Comparison of ENCODE assay signal across 24 mouse cellular contexts in genomic region chr5:122224291-122224690, GRCm38 (mm10).
"Had no signal": no experiment of that assay in that cellular context is flagged by ENCODE, and none has a peak within 500 bp of the region (broad histone marks: within the 10 kb centered on the region; RNA-seq: fewer than 3 reads in every experiment).

No protein-coding gene starts in this region.

- DNase-seq: gastrocnemius, postnatal 14 days; gastrocnemius, postnatal 36 days; heart, adult 18-20 months; heart, postnatal 10 days; heart, postnatal 4 days; kidney, adult 18-20 months; kidney, adult 8-10 months; kidney, postnatal 10 days; kidney, postnatal 25 days; kidney, postnatal 4 days had no signal

- H3K4me3 ChIP-seq: heart, embryonic 10.5 days; heart, embryonic 12.5 days; hindbrain, embryonic 10.5 days; hindbrain, embryonic 13.5 days; hindbrain, embryonic 15.5 days; intestine, embryonic 15.5 days; layer of hippocampus, adult 2 months; left cerebral cortex, adult 2 months; limb, embryonic 13.5 days; limb, embryonic 15.5 days; liver, embryonic 12.5 days had no signal

- H3K4me1 ChIP-seq: hindbrain, embryonic 15.5 days had no signal

- ATAC-seq: hindbrain, postnatal 0 days; inflammation-experienced regulatory T-cells, adult 6 months; intestine, embryonic 15.5 days; intestine, postnatal 0 days; liver, embryonic 12.5 days had no signal
